Mouse (Mus musculus): ENCODE data around the gene Slc17a1.

Slc17a1 gene

GRCm38 (mm10) chr13:23867405-23867804 lies at the start of gene Slc17a1:
Gene Slc17a1, plus strand, starts transcription at chr13:23867750.
- DNase-seq (ENCODE audit: low spot score): no peak

- no peak for DNase-seq (ENCODE audit: low spot score)
Observed at GRCm38 (mm10) chr13:23820179-23820940, 47.2 kb upstream of the Slc17a1 start.

GRCm38 (mm10) chr13:23822213-23822612 lies 45.3 kb upstream of the Slc17a1 start:
- DNase-seq (ENCODE audit: low spot score): no peak

- DNase-seq (ENCODE audit: low spot score): no peak
Observed at GRCm38 (mm10) chr13:23826606-23827005, 40.9 kb upstream of the Slc17a1 start.

- DNase-seq (ENCODE audit: low spot score): no peak
Observed at GRCm38 (mm10) chr13:23833053-23833452, 34.5 kb upstream of the Slc17a1 start.

- no peak for DNase-seq (ENCODE audit: low spot score)
Observed at GRCm38 (mm10) chr13:23834836-23835235, 32.7 kb upstream of the Slc17a1 start.

GRCm38 (mm10) chr13:23836630-23837029 lies 30.9 kb upstream of the Slc17a1 start:
- DNase-seq (ENCODE audit: low spot score): no peak

GRCm38 (mm10) chr13:23839308-23839707 lies 28.2 kb upstream of the Slc17a1 start, which contains the start of gene Slc17a3:
Gene Slc17a3, plus strand, starts transcription at chr13:23839434.
- no peak for DNase-seq (ENCODE audit: low spot score)

- no peak for DNase-seq (ENCODE audit: low spot score)
Observed at GRCm38 (mm10) chr13:23845851-23846250, 21.7 kb upstream of the Slc17a1 start.

- no peak for DNase-seq (ENCODE audit: low spot score)
Observed at GRCm38 (mm10) chr13:23849299-23849698, 18.3 kb upstream of the Slc17a1 start.

- DNase-seq (ENCODE audit: low spot score): no peak
Observed at GRCm38 (mm10) chr13:23856401-23856800, 11.1 kb upstream of the Slc17a1 start.

- DNase-seq (ENCODE audit: low spot score): no peak
Observed at GRCm38 (mm10) chr13:23861815-23862214, 5.7 kb upstream of the Slc17a1 start.

- DNase-seq (ENCODE audit: low spot score): no peak
Observed at GRCm38 (mm10) chr13:23864711-23865110, 2.8 kb upstream of the Slc17a1 start.

- no peak for DNase-seq (ENCODE audit: low spot score)
Observed at GRCm38 (mm10) chr13:23866086-23866710, 1.4 kb upstream of the Slc17a1 start.

GRCm38 (mm10) chr13:23867000-23867399 lies 550 bp upstream of the Slc17a1 start:
- DNase-seq (ENCODE audit: low spot score): no peak

GRCm38 (mm10) chr13:23868790-23869533 lies 1.4 kb downstream of the Slc17a1 start:
- DNase-seq (ENCODE audit: low spot score): no peak

- DNase-seq (ENCODE audit: low spot score): no peak
Observed at GRCm38 (mm10) chr13:23869996-23870395, 2.4 kb downstream of the Slc17a1 start.

GRCm38 (mm10) chr13:23873141-23873540 lies 5.6 kb downstream of the Slc17a1 start:
- no peak for DNase-seq (ENCODE audit: low spot score)

- no peak for DNase-seq (ENCODE audit: low spot score)
Observed at GRCm38 (mm10) chr13:23879106-23879505, 11.6 kb downstream of the Slc17a1 start.

GRCm38 (mm10) chr13:23879636-23880035 lies 12.1 kb downstream of the Slc17a1 start:
- DNase-seq (ENCODE audit: low spot score): no peak

GRCm38 (mm10) chr13:23885540-23885939 lies 18.0 kb downstream of the Slc17a1 start:
- DNase-seq (ENCODE audit: low spot score): no peak

GRCm38 (mm10) chr13:23887026-23887725 lies 19.6 kb downstream of the Slc17a1 start:
- DNase-seq (ENCODE audit: low spot score): no peak

Data from layer of hippocampus, adult 11-12 months (tissue).